Comparison of ENCODE assay signal across 9 mouse cellular contexts in genomic region chr11:87805448-87805847, GRCm38 (mm10). TPM values are rescaled to one million over a fixed set of nuclear protein-coding genes. Genes with fewer than 3 reads are reported as not detected.
A peak's percentile ranks its signal among the peaks of the same experiment; 100 is the strongest.
DNase-seq lines count a peak whose midpoint lies in the region; ATAC-seq and TF ChIP-seq lines count a peak whose summit lies in the region.
"Had no signal": no experiment of that assay in that cellular context is flagged by ENCODE, and none has a peak within 500 bp of the region (broad histone marks: within the 10 kb centered on the region; RNA-seq: fewer than 3 reads in every experiment).

No protein-coding gene starts in this region.

- H3K27me3 ChIP-seq in kidney, embryonic 14.5 days (ENCODE audit: control insufficient read depth, insufficient read depth, low read length): no peaks in the 10 kb centered on the region
- peaks cover 37% of the 10 kb centered on the region for H3K27me3 ChIP-seq in G1E (ENCODE audit: insufficient read depth, low read length)

- TF ChIP-seq CTCF in G1E (IDR thresholded peaks at IDR 0.05; ENCODE audit: low read depth, low read length): 0 out of 2 replicates have a peak, but pooled peaks have one; percentile 28

- peak; percentile 20 for DNase-seq in kidney, adult 18-20 months
- DNase-seq in G1E (ENCODE audit: low spot score): no peak
- DNase-seq in embryo, embryonic 10.5 days (ENCODE audit: low spot score): peak; percentile 65
- DNase-seq in lung, postnatal 36 days: peak; percentile 59
- DNase-seq in urinary bladder, postnatal 10 days (ENCODE audit: low spot score): no peak
- no peak for DNase-seq in left cerebral cortex, postnatal 4 days
- DNase-seq in gastrocnemius, postnatal 36 days: no peak

- ATAC-seq in kidney, embryonic 14.5 days (ENCODE audit: low FRiP score, low TSS enrichment): no peak
- no peak for ATAC-seq in G1E (ENCODE audit: extremely low read depth, insufficient number of reproducible peaks, low FRiP score, poor library complexity, severe bottlenecking)

- no peak overlapping the region for H3K4me3 ChIP-seq in kidney, embryonic 14.5 days (ENCODE audit: low read length)
- no peak overlapping the region for H3K4me3 ChIP-seq in G1E (ENCODE audit: low read depth, low read length)

- intact Hi-C loops in left cerebral cortex, postnatal 4 days (cut with DNase I): no loop called here
- intact Hi-C loops in gastrocnemius, postnatal 36 days (cut with DNase I): no loop called here

- no peaks in the 10 kb centered on the region for H3K9me3 ChIP-seq in kidney, embryonic 14.5 days (ENCODE audit: control insufficient read depth, low read length)
- H3K9me3 ChIP-seq in G1E (replicated peaks): no peaks in the 10 kb centered on the region

- no peaks in the 10 kb centered on the region for H3K4me1 ChIP-seq in kidney, embryonic 14.5 days (ENCODE audit: control insufficient read depth, insufficient read depth, low read length)
- no peaks in the 10 kb centered on the region for H3K4me1 ChIP-seq in G1E (ENCODE audit: insufficient read depth, low read depth, low read length)

- H3K27ac ChIP-seq in kidney, embryonic 14.5 days (ENCODE audit: low read depth, low read length): no peak overlapping the region
- H3K27ac ChIP-seq: macrophage had no signal

- H3K9ac ChIP-seq in kidney, embryonic 14.5 days (ENCODE audit: low read depth, low read length): no peak overlapping the region

- 77% methylated on average over 1 of the region's 1 CpGs for WGBS in kidney, embryonic 14.5 days

- H3K36me3 ChIP-seq in kidney, embryonic 14.5 days (ENCODE audit: control insufficient read depth, insufficient read depth, low read length): no peaks in the 10 kb centered on the region
- no peaks in the 10 kb centered on the region for H3K36me3 ChIP-seq in G1E (replicated peaks)

- H3K4me2 ChIP-seq in kidney, embryonic 14.5 days (replicated peaks; ENCODE audit: low read depth, low read length): no peak overlapping the region

RNA-seq across cellular contexts. Expression of gene Mpo, which starts 12.1 kb away (rescaled TPM):
- 0.41 TPM in 1 of 2 replicates, not detected in the other for polyA plus RNA-seq in kidney, embryonic 14.5 days (2014; fragmentation: Nextera tagmentation; extraction: Ambion mirVana)
- total RNA-seq in G1E (2014; fragmentation: Nextera tagmentation): not detected in 2 replicates
- 0.05 and 0.70 TPM in 2 replicates for total RNA-seq in G1E (2017)
- 1.6 and 1.7 TPM in 2 replicates for polyA plus RNA-seq in G1E (2012)
- under 1 TPM in 1 of 2 experiments, not detected in 1; 0.32 TPM for total RNA-seq in left cerebral cortex, postnatal 4 days (2021)
- not detected for total RNA-seq in gastrocnemius, postnatal 36 days (2021)

RNA-seq across cellular contexts. Expression of gene Lpo, which starts 22.6 kb away (rescaled TPM):
- 0.10 TPM in 1 of 2 replicates, not detected in the other for polyA plus RNA-seq in kidney, embryonic 14.5 days (2014; fragmentation: Nextera tagmentation; extraction: Ambion mirVana)
- total RNA-seq in G1E (2014; fragmentation: Nextera tagmentation): not detected in 2 replicates
- total RNA-seq in G1E (2017): not detected in 2 replicates
- not detected in 2 replicates for polyA plus RNA-seq in G1E (2012)
- total RNA-seq in left cerebral cortex, postnatal 4 days (2021): 1 to 10 TPM in 1 of 2 experiments, under 1 TPM in 1; 0.30 to 1.0 TPM
- not detected for total RNA-seq in gastrocnemius, postnatal 36 days (2021)
- polyA plus RNA-seq: macrophage had no signal

RNA-seq across cellular contexts. Expression of gene Tspoap1, which starts 45.1 kb away (rescaled TPM):
- 3.0 and 4.2 TPM in 2 replicates for polyA plus RNA-seq in kidney, embryonic 14.5 days (2014; fragmentation: Nextera tagmentation; extraction: Ambion mirVana)
- total RNA-seq in G1E (2014; fragmentation: Nextera tagmentation): 3.9 and 9.9 TPM in 2 replicates
- 17.4 and 21.2 TPM in 2 replicates for total RNA-seq in G1E (2017)
- polyA plus RNA-seq in G1E (2012): 10.2 and 10.4 TPM in 2 replicates
- 100 to 1,000 TPM; 180 to 186 TPM for total RNA-seq in left cerebral cortex, postnatal 4 days (2021)
- under 1 TPM in 1 of 2 experiments, not detected in 1; 0.13 TPM for total RNA-seq in gastrocnemius, postnatal 36 days (2021)

RNA-seq across cellular contexts. Expression of gene Mks1, which starts 47.6 kb away (rescaled TPM):
- 10.0 and 15.6 TPM in 2 replicates for polyA plus RNA-seq in kidney, embryonic 14.5 days (2014; fragmentation: Nextera tagmentation; extraction: Ambion mirVana)
- total RNA-seq in G1E (2014; fragmentation: Nextera tagmentation): 2.7 and 3.2 TPM in 2 replicates
- total RNA-seq in G1E (2017): 2.4 and 3.7 TPM in 2 replicates
- 4.6 and 6.1 TPM in 2 replicates for polyA plus RNA-seq in G1E (2012)
- total RNA-seq in left cerebral cortex, postnatal 4 days (2021): 1 to 10 TPM; 7.4 to 7.6 TPM
- total RNA-seq in gastrocnemius, postnatal 36 days (2021): 1 to 10 TPM; 1.3 to 1.8 TPM

Comparison
In these comparisons a context has a peak if more than half of its experiments do, and no peak if none do; other contexts are left out.
1. DNase-seq: peak in kidney, adult 18-20 months (single experiment), embryo, embryonic 10.5 days (single experiment) and lung, postnatal 36 days (single experiment); none in G1E (single experiment), urinary bladder, postnatal 10 days (single experiment), left cerebral cortex, postnatal 4 days (single experiment) and gastrocnemius, postnatal 36 days (0 of 2).
2. RNA of gene Tspoap1, which starts 45.1 kb away (total RNA-seq): 180 to 186 TPM in left cerebral cortex, postnatal 4 days; 3.9 to 21.2 TPM in G1E and 0.13 TPM in gastrocnemius, postnatal 36 days; every median in the first group is over 4 times any median in the second.